Mouse (Mus musculus): ENCODE measurements around the gene Ankrd2. TPM values are rescaled to one million over a fixed set of nuclear protein-coding genes. Genes with fewer than 3 reads are reported as not detected.
A peak's percentile ranks its signal among the peaks of the same experiment; 100 is the strongest.

Ankrd2 gene
- polyA plus RNA-seq, 1 experiment, result 0.33 TPM

GRCm38 (mm10) chr19:42010436-42010835 lies 25.4 kb upstream of the Ankrd2 start:
- Histone ChIP-seq H3K4me3 (ENCODE audit: insufficient read depth, low read length) (no peak overlapping the region), H3K27ac (ENCODE audit: insufficient read depth, low read length) (no peak overlapping the region), H3K4me1 (ENCODE audit: control insufficient read depth, insufficient read depth, low read length) (no peaks in the 10 kb centered on the region)
- no peak for TF ChIP-seq POLR2A (IDR thresholded peaks at IDR 0.05; ENCODE audit: extremely low read depth, insufficient read depth, low read length)

- no peak for TF ChIP-seq CTCF (IDR thresholded peaks at IDR 0.05; ENCODE audit: extremely low read depth, insufficient read depth, low read length)
- TF ChIP-seq POLR2A (IDR thresholded peaks at IDR 0.05; ENCODE audit: extremely low read depth, insufficient read depth, low read length), result no peak
- no peak overlapping the region for H3K4me3 ChIP-seq (ENCODE audit: insufficient read depth, low read length)
These were observed 24.7 kb upstream of the Ankrd2 start for GRCm38 (mm10) chr19:42011123-42011522.

GRCm38 (mm10) chr19:42014231-42014825 lies 21.5 kb upstream of the Ankrd2 start:
- no peak overlapping the region for H3K27ac ChIP-seq (ENCODE audit: insufficient read depth, low read length)
- TF ChIP-seq POLR2A (IDR thresholded peaks at IDR 0.05; ENCODE audit: extremely low read depth, insufficient read depth, low read length), result no peak
- no peak for TF ChIP-seq CTCF (IDR thresholded peaks at IDR 0.05; ENCODE audit: extremely low read depth, insufficient read depth, low read length)
- peaks cover 2% of the 10 kb centered on the region; the same call in 1 of the 2 replicates for H3K4me1 ChIP-seq (ENCODE audit: control insufficient read depth, insufficient read depth, low read length)
- no peak overlapping the region for H3K4me3 ChIP-seq (ENCODE audit: insufficient read depth, low read length)

More at GRCm38 (mm10) chr19:42011123-42011522, 24.7 kb upstream of the Ankrd2 start:
- Histone ChIP-seq H3K27ac (ENCODE audit: insufficient read depth, low read length) (no peak overlapping the region), H3K4me1 (ENCODE audit: control insufficient read depth, insufficient read depth, low read length) (no peaks in the 10 kb centered on the region)

GRCm38 (mm10) chr19:42015001-42015400 lies 20.8 kb upstream of the Ankrd2 start:
- Histone ChIP-seq H3K4me1 (ENCODE audit: control insufficient read depth, insufficient read depth, low read length) (peaks cover 2% of the 10 kb centered on the region; the same call in 1 of the 2 replicates), H3K27ac (ENCODE audit: insufficient read depth, low read length) (no peak overlapping the region), H3K4me3 (ENCODE audit: insufficient read depth, low read length) (no peak overlapping the region)
- TF ChIP-seq CTCF (IDR thresholded peaks at IDR 0.05; ENCODE audit: extremely low read depth, insufficient read depth, low read length) (no peak), POLR2A (IDR thresholded peaks at IDR 0.05; ENCODE audit: extremely low read depth, insufficient read depth, low read length) (no peak)

GRCm38 (mm10) chr19:42016251-42016650 lies 19.5 kb upstream of the Ankrd2 start:
- no peak for TF ChIP-seq POLR2A (IDR thresholded peaks at IDR 0.05; ENCODE audit: extremely low read depth, insufficient read depth, low read length)
- TF ChIP-seq CTCF (IDR thresholded peaks at IDR 0.05; ENCODE audit: extremely low read depth, insufficient read depth, low read length), result no peak
- Histone ChIP-seq H3K4me1 (ENCODE audit: control insufficient read depth, insufficient read depth, low read length) (peaks cover 2% of the 10 kb centered on the region; the same call in 1 of the 2 replicates), H3K27ac (ENCODE audit: insufficient read depth, low read length) (no peak overlapping the region), H3K4me3 (ENCODE audit: insufficient read depth, low read length) (no peak overlapping the region)

- Histone ChIP-seq H3K4me3 (ENCODE audit: insufficient read depth, low read length) (no peak overlapping the region), H3K4me1 (ENCODE audit: control insufficient read depth, insufficient read depth, low read length) (peaks cover 2% of the 10 kb centered on the region; the same call in 1 of the 2 replicates), H3K27ac (ENCODE audit: insufficient read depth, low read length) (peak overlapping the region; percentile 51; the same call in 1 of the 2 replicates)
- TF ChIP-seq CTCF (IDR thresholded peaks at IDR 0.05; ENCODE audit: extremely low read depth, insufficient read depth, low read length), result no peak
- no peak for TF ChIP-seq POLR2A (IDR thresholded peaks at IDR 0.05; ENCODE audit: extremely low read depth, insufficient read depth, low read length)
These were observed 19.0 kb upstream of the Ankrd2 start for GRCm38 (mm10) chr19:42016840-42017239.

GRCm38 (mm10) chr19:42017399-42018247 lies 18.2 kb upstream of the Ankrd2 start:
- no peak for TF ChIP-seq POLR2A (IDR thresholded peaks at IDR 0.05; ENCODE audit: extremely low read depth, insufficient read depth, low read length)
- TF ChIP-seq CTCF (IDR thresholded peaks at IDR 0.05; ENCODE audit: extremely low read depth, insufficient read depth, low read length), result no peak
- Histone ChIP-seq H3K4me3 (ENCODE audit: insufficient read depth, low read length) (no peak overlapping the region), H3K27ac (ENCODE audit: insufficient read depth, low read length) (peak overlapping the region; percentile 51; the same call in 1 of the 2 replicates), H3K4me1 (ENCODE audit: control insufficient read depth, insufficient read depth, low read length) (peaks cover 2% of the 10 kb centered on the region; the same call in 1 of the 2 replicates)

- no peak for TF ChIP-seq CTCF (IDR thresholded peaks at IDR 0.05; ENCODE audit: extremely low read depth, insufficient read depth, low read length)
- TF ChIP-seq POLR2A (IDR thresholded peaks at IDR 0.05; ENCODE audit: extremely low read depth, insufficient read depth, low read length), result no peak
- Histone ChIP-seq H3K4me1 (ENCODE audit: control insufficient read depth, insufficient read depth, low read length) (peaks cover 2% of the 10 kb centered on the region; the same call in 1 of the 2 replicates), H3K4me3 (ENCODE audit: insufficient read depth, low read length) (no peak overlapping the region), H3K27ac (ENCODE audit: insufficient read depth, low read length) (no peak overlapping the region)
These were observed 16.7 kb upstream of the Ankrd2 start for GRCm38 (mm10) chr19:42019011-42019522.

GRCm38 (mm10) chr19:42021681-42022541 lies 13.9 kb upstream of the Ankrd2 start:
- Histone ChIP-seq H3K4me3 (ENCODE audit: insufficient read depth, low read length) (no peak overlapping the region), H3K4me1 (ENCODE audit: control insufficient read depth, insufficient read depth, low read length) (peaks cover 2% of the 10 kb centered on the region; the same call in 1 of the 2 replicates), H3K27ac (ENCODE audit: insufficient read depth, low read length) (no peak overlapping the region)
- TF ChIP-seq POLR2A (IDR thresholded peaks at IDR 0.05; ENCODE audit: extremely low read depth, insufficient read depth, low read length), result no peak
- TF ChIP-seq CTCF (IDR thresholded peaks at IDR 0.05; ENCODE audit: extremely low read depth, insufficient read depth, low read length), result no peak
